Mouse (Mus musculus): ENCODE results near the gene Bcl2l15.

DNA sequence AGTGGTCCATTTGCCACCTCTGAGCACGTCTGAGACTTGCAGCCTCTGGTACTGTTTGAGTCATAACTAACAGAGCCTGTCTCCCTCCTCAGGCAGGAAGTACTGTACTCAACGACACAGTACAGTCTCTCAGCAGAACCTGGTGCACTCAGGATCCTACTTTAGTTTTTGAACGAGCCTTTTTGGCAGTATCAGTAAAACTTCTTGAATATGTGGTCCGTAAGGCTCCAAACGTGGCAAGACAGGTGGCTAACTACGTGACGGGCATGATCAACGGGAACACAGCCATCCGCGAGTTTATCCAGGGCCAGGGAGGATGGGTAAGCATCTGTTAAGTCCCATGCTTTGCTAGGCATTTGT is 3.5 kb downstream of the Bcl2l15 start:
- TF ChIP-seq BHLHE40 (IDR thresholded peaks at IDR 0.05; ENCODE audit: borderline replicate concordance, low read depth, low read length) (no peak), ETS1 (IDR thresholded peaks at IDR 0.05; ENCODE audit: low read depth, low read length) (no peak)
